Mouse (Mus musculus): ENCODE results near the gene Fmnl1.

- TF ChIP-seq CTCF (IDR thresholded peaks at IDR 0.05; ENCODE audit: borderline replicate concordance, insufficient read depth, low read depth, low read length) (no peak), POLR2A (IDR thresholded peaks at IDR 0.05; ENCODE audit: borderline replicate concordance, insufficient read depth, low read length) (no peak)
Measured at GRCm38 (mm10) chr11:103213712-103214111, 42.8 kb downstream of the Fmnl1 start.

Data from cerebellum, adult 2 months (tissue).